Mouse (Mus musculus) cerebellum, adult 2 months (tissue): ENCODE measurements around the gene Nf1.

Experiments used
- CTCF ChIP-seq: fragments of 200-500 bp; IDR thresholded peaks from 2 replicates; pipeline ENCODE4 v1.5.1; 2011; ENCODE audit warnings: low read depth, mild to moderate bottlenecking, control low read depth, low read length, moderate library complexity, borderline replicate concordance; ENCODE audit not compliant: insufficient read depth
- POLR2A ChIP-seq: fragments of 200-500 bp; IDR thresholded peaks from 2 replicates; pipeline ENCODE4 v1.6.1; 2011; ENCODE audit warnings: low read length, control low read depth, borderline replicate concordance; ENCODE audit not compliant: insufficient read depth

GRCm38 (mm10) chr11:79570319-79570718, 230.8 kb downstream of the Nf1 start:
- TF ChIP-seq POLR2A (no peak), CTCF (no peak)
